Mouse (Mus musculus) kidney, postnatal 0 days (tissue): ENCODE data around the gene Mslnl. TPM values are rescaled to one million over a fixed set of nuclear protein-coding genes. Genes with fewer than 3 reads are reported as not detected.

Experiments
- ATAC-seq: fragments of 200-750 bp; cut with Nextera tagmentation; replicated peaks from 2 replicates; pipeline ENCODE4 v1.8.0; 2017; ENCODE audit warnings: low read depth, moderate number of reproducible peaks, moderate TSS enrichment, moderate library complexity; ENCODE audit not compliant: low FRiP score
- DNase-seq: peaks from one replicate; pipeline ENCODE4 v3.0.0-alpha.2; 2016; ENCODE audit warnings: low spot score
- H3K27ac ChIP-seq: fragments of 300-500 bp; sonication (generic); 2 replicates; pipeline ENCODE4 v1.5.1; 2014; ENCODE audit warnings: mild to moderate bottlenecking
- H3K27me3 ChIP-seq: fragments of 300-500 bp; sonication (generic); 2 replicates; pipeline ENCODE4 v1.6.1; 2014; ENCODE audit warnings: low read length, mixed read lengths; ENCODE audit not compliant: insufficient read depth
- H3K36me3 ChIP-seq: fragments of 300-500 bp; sonication (generic); 2 replicates; pipeline ENCODE4 v1.6.1; 2014; ENCODE audit warnings: low read length, mixed read lengths; ENCODE audit not compliant: insufficient read depth
- H3K4me1 ChIP-seq: fragments of 300-500 bp; sonication (generic); replicated peaks from 2 replicates; pipeline ENCODE4 v1.6.1; 2014; ENCODE audit warnings: antibody characterized with exemption, low read length, mixed read lengths; ENCODE audit not compliant: insufficient read depth
- H3K4me2 ChIP-seq: fragments of 300-500 bp; sonication (generic); 2 replicates; pipeline ENCODE4 v1.6.1; 2014; ENCODE audit warnings: mild to moderate bottlenecking, low read length, moderate library complexity, mixed read lengths
- H3K4me3 ChIP-seq: fragments of 300-500 bp; sonication (generic); replicated peaks from 2 replicates; pipeline ENCODE4 v1.5.1; 2014; ENCODE audit warnings: low read depth, low read length
- H3K9ac ChIP-seq: fragments of 300-500 bp; sonication (generic); 2 replicates; pipeline ENCODE4 v1.6.1; 2014; ENCODE audit warnings: low read depth, low read length
- H3K9me3 ChIP-seq: fragments of 300-500 bp; sonication (generic); replicated peaks from 2 replicates; pipeline ENCODE4 v1.6.1; 2016; ENCODE audit warnings: low read length, inconsistent platforms, mixed read lengths
- CTCF ChIP-seq: IDR thresholded peaks from 2 replicates; pipeline ENCODE4 v1.5.1; 2016; ENCODE audit warnings: antibody characterized with exemption, low read depth, mild to moderate bottlenecking, moderate library complexity
- WGBS: fragments of 180-500 bp; shearing (Covaris S2); extraction: QIAGEN DNeasy Blood & Tissue Kit; methylation state at CpG from one replicate; pipeline ENCODE4 v1.1.7; 2014; 5-methylcytosine and 5-hydroxymethylcytosine counted together
- polyA plus RNA-seq: library from polyadenylated mRNA; unstranded; fragments of >200 nt; fragmentation: Nextera tagmentation; extraction: Ambion mirVana; gene quantifications from 2 replicates; pipeline ENCODE4 v1.2.1, GENCODE M21; 2015

Mslnl gene
- polyA plus RNA-seq, result not detected in 2 replicates

- H3K9me3 ChIP-seq, result no peaks in the 10 kb centered on the region
- H3K4me1 ChIP-seq, result no peaks in the 10 kb centered on the region
- H3K4me2 ChIP-seq, result no peak within 1 kb of the TSS
- H3K9ac ChIP-seq, result no peak within 1 kb of the TSS
- H3K4me3 ChIP-seq, result no peak within 1 kb of the TSS
- TF ChIP-seq CTCF, result no peak
- ATAC-seq (no peak), DNase-seq (no peak)
- no peak within 1 kb of the TSS for H3K27ac ChIP-seq
- H3K36me3 ChIP-seq, result no peaks in the 10 kb centered on the region
- H3K27me3 ChIP-seq, result no peaks in the 10 kb centered on the region
- WGBS, result 63% methylated on average over 3 of the region's 3 CpGs
Observed at GRCm38 (mm10) chr17:25735745-25736144, at the start of gene Mslnl. Gene Mslnl, plus strand, starts transcription at chr17:25736042.

- H3K36me3 ChIP-seq, result no peaks in the 10 kb centered on the region
- no peaks in the 10 kb centered on the region for H3K9me3 ChIP-seq
- ATAC-seq (0 out of 2 replicates have a peak, but pooled peaks have one; percentile 59), DNase-seq (peak; percentile 40)
- no peak overlapping the region for H3K4me2 ChIP-seq
- H3K27ac ChIP-seq, result no peak overlapping the region
- H3K4me1 ChIP-seq, result no peaks in the 10 kb centered on the region
- WGBS, result 43% methylated on average over 7 of the region's 7 CpGs
- H3K4me3 ChIP-seq, result no peak overlapping the region
- peak; percentile 53 for TF ChIP-seq CTCF
- no peaks in the 10 kb centered on the region for H3K27me3 ChIP-seq
- no peak overlapping the region for H3K9ac ChIP-seq
Observed at GRCm38 (mm10) chr17:25686323-25686722, 49.5 kb upstream of the Mslnl start.

- no peak overlapping the region for H3K4me3 ChIP-seq
- 71% methylated on average over 4 of the region's 4 CpGs for WGBS
- no peak overlapping the region for H3K9ac ChIP-seq
- ATAC-seq, result no peak
- DNase-seq, result no peak
- TF ChIP-seq CTCF, result no peak
- no peaks in the 10 kb centered on the region for H3K4me1 ChIP-seq
- H3K4me2 ChIP-seq, result no peak overlapping the region
- no peak overlapping the region for H3K27ac ChIP-seq
- no peaks in the 10 kb centered on the region for H3K9me3 ChIP-seq
- no peaks in the 10 kb centered on the region for H3K36me3 ChIP-seq
- H3K27me3 ChIP-seq, result no peaks in the 10 kb centered on the region
Observed at GRCm38 (mm10) chr17:25688922-25689321, 46.9 kb upstream of the Mslnl start.

GRCm38 (mm10) chr17:25696263-25696662 is 39.6 kb upstream of the Mslnl start:
- H3K27ac ChIP-seq, result no peak overlapping the region
- H3K4me2 ChIP-seq, result no peak overlapping the region
- no peaks in the 10 kb centered on the region for H3K27me3 ChIP-seq
- no peak overlapping the region for H3K4me3 ChIP-seq
- ATAC-seq, result no peak
- H3K9ac ChIP-seq, result no peak overlapping the region
- H3K4me1 ChIP-seq, result no peaks in the 10 kb centered on the region
- H3K9me3 ChIP-seq, result no peaks in the 10 kb centered on the region
- WGBS, result 57% methylated on average over 1 of the region's 1 CpGs
- no peaks in the 10 kb centered on the region for H3K36me3 ChIP-seq
- no peak for DNase-seq
- no peak for TF ChIP-seq CTCF

GRCm38 (mm10) chr17:25698446-25698845 is 37.4 kb upstream of the Mslnl start:
- no peak overlapping the region for H3K9ac ChIP-seq
- no peaks in the 10 kb centered on the region for H3K4me1 ChIP-seq
- H3K27me3 ChIP-seq, result no peaks in the 10 kb centered on the region
- no peaks in the 10 kb centered on the region for H3K36me3 ChIP-seq
- ATAC-seq, result peak; percentile 40; the same call in 1 of the 2 replicates
- DNase-seq, result peak; percentile 90
- no peaks in the 10 kb centered on the region for H3K9me3 ChIP-seq
- H3K27ac ChIP-seq, result no peak overlapping the region
- no peak overlapping the region for H3K4me2 ChIP-seq
- WGBS, result 10% methylated on average over 7 of the region's 7 CpGs
- TF ChIP-seq CTCF, result peak; percentile 91
- H3K4me3 ChIP-seq, result no peak overlapping the region

- peak; percentile 53 for TF ChIP-seq CTCF
- WGBS, result 60% methylated on average over 9 of the region's 9 CpGs
Observed at GRCm38 (mm10) chr17:25700863-25701496, 34.9 kb upstream of the Mslnl start.

GRCm38 (mm10) chr17:25709994-25710393 is 25.8 kb upstream of the Mslnl start:
- no peak for ATAC-seq
- H3K4me2 ChIP-seq, result no peak overlapping the region
- H3K27me3 ChIP-seq, result no peaks in the 10 kb centered on the region
- no peak overlapping the region for H3K27ac ChIP-seq
- TF ChIP-seq CTCF, result no peak
- no peaks in the 10 kb centered on the region for H3K9me3 ChIP-seq
- no peak overlapping the region for H3K9ac ChIP-seq
- H3K4me3 ChIP-seq, result no peak overlapping the region
- WGBS, result 86% methylated on average over 2 of the region's 2 CpGs
- H3K4me1 ChIP-seq, result no peaks in the 10 kb centered on the region
- H3K36me3 ChIP-seq, result no peaks in the 10 kb centered on the region
- no peak for DNase-seq

More at GRCm38 (mm10) chr17:25700863-25701496, 34.9 kb upstream of the Mslnl start:
- H3K4me3 ChIP-seq, result no peak overlapping the region
- no peaks in the 10 kb centered on the region for H3K4me1 ChIP-seq
- H3K27ac ChIP-seq, result no peak overlapping the region
- no peaks in the 10 kb centered on the region for H3K9me3 ChIP-seq
- no peak overlapping the region for H3K4me2 ChIP-seq
- H3K27me3 ChIP-seq, result no peaks in the 10 kb centered on the region
- H3K36me3 ChIP-seq, result no peaks in the 10 kb centered on the region
- ATAC-seq (no peak), DNase-seq (no peak)
- no peak overlapping the region for H3K9ac ChIP-seq
